Mouse (Mus musculus): Measurements from ENCODE around the gene Syde2. TPM values are rescaled to one million over a fixed set of nuclear protein-coding genes. Genes with fewer than 3 reads are reported as not detected.
"Not testable (repeated sequence)": the region's sequence is repeated elsewhere in the genome, so short reads cannot be mapped to it uniquely, and the experiment has no call there.

Syde2 gene
- polyA plus RNA-seq, 1 experiment from 2014 or later = 1.9 TPM

DNA sequence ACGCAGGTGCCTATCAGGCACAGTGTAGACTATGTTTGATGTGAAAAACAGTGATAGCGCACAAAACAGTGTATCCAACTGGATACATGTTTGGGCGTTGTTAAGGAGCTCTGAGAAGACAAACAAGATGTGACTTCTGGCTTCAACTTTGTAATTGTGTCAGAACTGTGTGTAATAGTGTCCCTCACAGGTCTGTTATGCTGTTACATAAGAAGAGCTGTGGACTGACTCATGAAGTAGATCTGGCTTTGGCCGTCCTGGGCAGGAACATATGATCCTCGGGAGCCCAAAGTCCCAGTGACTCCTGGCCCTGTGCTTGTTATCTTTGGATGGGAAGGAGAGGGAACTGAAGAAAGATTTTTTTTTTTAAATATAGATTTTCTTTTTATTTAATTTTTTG, 7.8 kb downstream of the Syde2 start:
- no peak overlapping the region for H3K4me3 ChIP-seq (replicated peaks; ENCODE audit: low read length)
- H3K9ac ChIP-seq (ENCODE audit: low read length) = no peak overlapping the region
- no peak overlapping the region for H3K4me2 ChIP-seq (ENCODE audit: low read depth, low read length)
- no peaks in the 10 kb centered on the region for H3K9me3 ChIP-seq (replicated peaks; ENCODE audit: control insufficient read depth, low read length)
- 75% methylated on average over 5 of the region's 5 CpGs for WGBS
- H3K36me3 ChIP-seq (ENCODE audit: control insufficient read depth, insufficient read depth, low read length) = no peaks in the 10 kb centered on the region
- no peaks in the 10 kb centered on the region for H3K27me3 ChIP-seq (ENCODE audit: control insufficient read depth, insufficient read depth, low read length)
- H3K27ac ChIP-seq (ENCODE audit: low read length) = no peak overlapping the region
- 0 out of 2 replicates have a peak, but pooled peaks cover 4% of the 10 kb centered on the region for H3K4me1 ChIP-seq (ENCODE audit: control insufficient read depth, insufficient read depth, low read length)
- no peak for ATAC-seq (ENCODE audit: insufficient read depth, low FRiP score)

DNA sequence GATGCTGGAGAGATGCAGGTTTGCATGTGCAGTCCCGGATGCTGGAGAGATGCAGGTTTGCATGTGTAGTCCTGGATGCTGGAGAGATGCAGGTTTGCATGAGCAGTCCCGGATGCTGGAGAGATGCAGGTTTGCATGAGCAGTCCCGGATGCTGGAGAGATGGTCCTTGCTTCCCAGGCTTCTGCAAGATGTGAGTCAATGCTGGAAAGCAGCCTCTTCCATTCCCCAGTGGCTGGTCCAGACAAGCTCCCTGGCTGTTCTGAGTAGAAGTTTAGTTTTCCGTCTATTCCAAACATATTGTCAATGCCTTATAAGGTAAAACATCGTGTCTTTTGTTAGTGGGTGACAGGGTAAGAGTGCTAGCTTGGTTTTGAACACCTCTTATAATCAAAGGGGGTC, 8.9 kb downstream of the Syde2 start:
- WGBS = 63% methylated on average over 4 of the region's 5 CpGs
- not testable (repeated sequence) for H3K9ac ChIP-seq (ENCODE audit: low read length); H3K4me1 ChIP-seq (ENCODE audit: control insufficient read depth, insufficient read depth, low read length); ATAC-seq (ENCODE audit: insufficient read depth, low FRiP score); H3K4me3 ChIP-seq (replicated peaks; ENCODE audit: low read length); H3K27me3 ChIP-seq (ENCODE audit: control insufficient read depth, insufficient read depth, low read length); H3K27ac ChIP-seq (ENCODE audit: low read length); H3K9me3 ChIP-seq (replicated peaks; ENCODE audit: control insufficient read depth, low read length); H3K4me2 ChIP-seq (ENCODE audit: low read depth, low read length); H3K36me3 ChIP-seq (ENCODE audit: control insufficient read depth, insufficient read depth, low read length)

DNA sequence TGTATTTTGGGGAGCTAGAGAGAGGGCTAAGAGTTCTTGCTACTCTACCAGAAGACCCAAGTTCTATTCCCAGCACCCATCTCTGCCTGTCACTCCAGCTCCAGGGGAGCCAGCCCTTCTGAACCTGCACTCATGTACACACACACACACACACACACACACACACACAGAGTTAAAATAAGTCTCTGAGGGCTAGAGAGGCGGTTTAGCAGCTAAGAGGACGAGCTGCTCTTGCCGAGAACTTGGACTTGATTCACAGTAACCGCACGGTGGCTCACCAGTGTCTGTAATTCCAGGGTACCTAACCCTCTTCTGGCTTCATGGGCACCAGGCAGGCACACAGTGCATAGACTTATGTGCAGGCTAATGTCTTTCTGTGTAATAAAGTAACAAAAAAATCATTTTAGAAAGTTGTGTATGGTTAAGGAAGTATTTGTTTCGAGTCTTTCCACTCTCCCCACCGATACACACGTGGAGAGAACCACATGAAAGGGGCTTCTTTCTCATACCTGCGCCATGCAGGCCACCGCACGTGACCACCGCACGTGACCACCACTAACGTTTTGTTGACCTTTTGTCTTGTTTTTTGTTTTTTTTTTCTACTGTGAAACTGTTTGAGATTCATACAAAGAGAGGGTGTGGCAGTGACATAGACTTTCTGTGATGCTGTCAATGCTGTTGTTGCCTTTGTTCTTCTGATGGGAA, 16.8 kb downstream of the Syde2 start:
- peaks cover 16% of the 10 kb centered on the region; the same call in 1 of the 2 replicates for H3K36me3 ChIP-seq (ENCODE audit: control insufficient read depth, insufficient read depth, low read length)

DNA sequence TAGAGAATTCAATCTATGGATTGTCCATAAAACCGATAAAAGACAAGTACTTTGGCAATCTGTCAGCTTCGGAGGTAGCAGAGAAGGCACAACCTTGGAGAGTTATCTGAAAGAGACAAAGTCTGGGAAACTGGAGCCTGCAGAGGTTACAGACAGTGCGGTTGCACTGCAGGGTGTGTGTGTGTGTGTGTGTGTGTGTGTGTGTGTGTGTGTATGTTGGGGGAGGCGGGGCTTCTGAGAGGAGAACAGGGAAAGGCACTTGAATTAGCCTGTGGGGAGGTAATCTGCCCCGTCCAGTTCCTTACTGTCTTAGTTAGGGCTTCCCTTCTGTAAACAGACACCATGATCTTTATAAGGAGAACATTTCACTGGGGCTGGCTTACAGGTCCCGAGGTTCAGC, 20.2 kb downstream of the Syde2 start:
- H3K27me3 ChIP-seq (ENCODE audit: control insufficient read depth, insufficient read depth, low read length) = no peaks in the 10 kb centered on the region
- no peaks in the 10 kb centered on the region for H3K9me3 ChIP-seq (replicated peaks; ENCODE audit: control insufficient read depth, low read length)
- H3K4me2 ChIP-seq (ENCODE audit: low read depth, low read length) = no peak overlapping the region
- H3K9ac ChIP-seq (ENCODE audit: low read length) = no peak overlapping the region
- peaks cover 4% of the 10 kb centered on the region for H3K4me1 ChIP-seq (ENCODE audit: control insufficient read depth, insufficient read depth, low read length)
- ATAC-seq (ENCODE audit: insufficient read depth, low FRiP score) = no peak
- H3K27ac ChIP-seq (ENCODE audit: low read length) = no peak overlapping the region
- H3K36me3 ChIP-seq (ENCODE audit: control insufficient read depth, insufficient read depth, low read length) = peaks cover 4% of the 10 kb centered on the region; the same call in 1 of the 2 replicates
- H3K4me3 ChIP-seq (replicated peaks; ENCODE audit: low read length) = no peak overlapping the region
- WGBS = 75% methylated on average over 6 of the region's 6 CpGs

More for the DNA sequence above, 16.8 kb downstream of the Syde2 start:
- ATAC-seq (ENCODE audit: insufficient read depth, low FRiP score) = no peak
- WGBS = 95% methylated on average over 14 of the region's 14 CpGs
- Histone ChIP-seq H3K4me2 (ENCODE audit: low read depth, low read length) (no peak overlapping the region), H3K4me1 (ENCODE audit: control insufficient read depth, insufficient read depth, low read length) (no peaks in the 10 kb centered on the region), H3K9me3 (replicated peaks; ENCODE audit: control insufficient read depth, low read length) (no peaks in the 10 kb centered on the region), H3K27ac (ENCODE audit: low read length) (no peak overlapping the region), H3K9ac (ENCODE audit: low read length) (no peak overlapping the region), H3K27me3 (ENCODE audit: control insufficient read depth, insufficient read depth, low read length) (no peaks in the 10 kb centered on the region), H3K4me3 (replicated peaks; ENCODE audit: low read length) (no peak overlapping the region)

DNA sequence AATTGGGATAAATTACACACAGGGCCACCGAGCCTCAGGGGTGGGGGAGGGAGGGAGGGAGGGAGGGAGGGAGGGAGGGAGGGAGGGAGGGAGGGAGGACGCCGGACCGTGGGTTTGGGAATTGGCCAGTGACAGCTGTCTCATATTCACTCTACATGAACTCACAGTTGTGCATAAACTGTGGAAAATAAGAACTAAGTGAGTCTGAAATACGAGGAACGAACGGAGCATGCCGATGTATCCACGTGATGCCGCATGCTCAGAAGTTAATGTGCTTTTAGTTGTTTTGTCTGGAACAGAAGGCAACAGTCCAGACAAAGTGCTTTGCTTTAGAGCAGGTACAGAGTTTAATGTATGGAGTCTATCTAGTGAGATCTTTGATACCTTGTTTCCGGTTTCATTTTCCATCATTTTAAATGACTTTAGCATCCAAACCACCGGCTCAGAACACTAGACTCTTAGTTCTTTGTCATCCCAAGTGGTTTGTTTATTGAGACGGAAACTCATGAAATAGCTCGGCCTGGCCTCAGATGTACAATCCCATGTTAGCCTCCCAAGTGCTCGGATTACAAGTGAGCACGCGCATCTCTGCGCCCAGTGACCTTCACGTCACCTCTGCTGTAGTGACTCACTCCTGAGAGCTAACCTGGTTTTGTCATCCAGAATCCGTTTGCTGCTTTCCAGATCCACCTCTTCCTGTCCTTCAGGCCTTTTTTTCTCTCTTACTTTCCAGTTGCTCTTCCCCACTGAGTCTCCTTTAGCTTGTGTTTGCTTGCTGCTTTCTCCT, 22.4 kb downstream of the Syde2 start:
- 37% methylated on average over 19 of the region's 20 CpGs for WGBS
- ATAC-seq (ENCODE audit: insufficient read depth, low FRiP score) = peak; percentile 74

DNA sequence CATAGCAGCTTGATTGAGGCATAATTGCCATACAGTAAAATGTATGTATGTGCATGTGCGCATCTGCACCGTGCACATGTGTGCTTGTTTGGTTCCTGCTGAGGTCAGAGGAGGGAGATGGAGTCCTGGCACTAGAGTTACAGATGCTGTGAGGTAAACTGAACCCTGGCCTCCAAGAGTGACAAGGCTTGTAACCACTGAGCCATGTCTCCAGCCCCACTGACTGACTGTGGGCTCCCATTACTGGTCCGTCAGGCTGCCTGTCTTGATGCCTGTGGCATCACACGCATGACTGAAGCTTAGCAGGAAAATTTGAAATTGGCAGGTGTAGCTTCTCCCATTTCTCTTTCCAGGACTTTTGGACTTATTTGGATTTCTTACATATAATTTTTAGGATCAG, 23.1 kb downstream of the Syde2 start:
- H3K4me2 ChIP-seq (ENCODE audit: low read depth, low read length) = 0 out of 2 replicates have a peak overlapping the region, but pooled peaks have one; percentile 35
- 86% methylated on average over 4 of the region's 4 CpGs for WGBS
- no peak for ATAC-seq (ENCODE audit: insufficient read depth, low FRiP score)

More for the DNA sequence above, 22.4 kb downstream of the Syde2 start:
- H3K4me2 ChIP-seq (ENCODE audit: low read depth, low read length) = peak overlapping the region; percentile 35; the same call in 1 of the 2 replicates
- H3K9me3 ChIP-seq (replicated peaks; ENCODE audit: control insufficient read depth, low read length) = no peaks in the 10 kb centered on the region
- peak overlapping the region; percentile 13; the same call in 1 of the 2 replicates for H3K4me3 ChIP-seq (replicated peaks; ENCODE audit: low read length)
- H3K4me1 ChIP-seq (ENCODE audit: control insufficient read depth, insufficient read depth, low read length) = peaks cover 4% of the 10 kb centered on the region
- H3K36me3 ChIP-seq (ENCODE audit: control insufficient read depth, insufficient read depth, low read length) = peaks cover 11% of the 10 kb centered on the region; the same call in 1 of the 2 replicates
- H3K27ac ChIP-seq (ENCODE audit: low read length) = peak overlapping the region; percentile 22; the same call in 1 of the 2 replicates
- H3K27me3 ChIP-seq (ENCODE audit: control insufficient read depth, insufficient read depth, low read length) = no peaks in the 10 kb centered on the region
- H3K9ac ChIP-seq (ENCODE audit: low read length) = no peak overlapping the region

DNA sequence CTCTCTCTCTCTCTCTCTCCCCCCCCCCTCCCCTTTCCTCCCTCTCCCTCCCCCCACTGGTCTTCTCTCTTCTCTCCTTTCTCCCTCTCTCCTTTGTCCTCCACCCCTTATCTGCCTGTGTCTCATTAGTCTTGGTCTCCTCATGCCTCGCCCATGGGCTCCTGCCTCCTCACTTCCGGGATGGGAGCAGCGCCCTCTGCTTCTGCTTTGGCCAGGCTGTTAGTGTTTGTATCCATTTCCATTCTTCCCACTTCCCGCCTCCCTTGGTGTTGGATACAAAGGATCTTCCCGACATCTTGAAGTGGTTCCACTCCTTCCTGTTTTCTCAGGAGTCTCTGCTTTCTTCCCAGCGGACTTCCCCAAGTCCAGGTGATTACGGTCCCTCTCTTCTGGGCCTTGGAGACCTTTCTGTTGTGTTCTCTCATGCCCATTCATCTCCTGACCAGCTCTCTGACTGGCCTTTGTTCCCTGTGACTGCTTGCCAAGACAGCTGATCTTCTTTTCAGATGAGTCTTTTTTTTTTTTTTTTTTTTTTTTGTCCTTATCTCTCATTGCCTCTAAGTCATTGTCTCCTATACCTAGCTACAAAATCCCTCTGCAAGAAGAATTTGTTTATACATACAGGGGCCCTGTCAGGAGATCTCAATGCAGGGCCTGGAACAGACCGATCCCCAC, 24.0 kb downstream of the Syde2 start:
- WGBS = 64% methylated on average over 8 of the region's 8 CpGs
- Histone ChIP-seq H3K36me3 (ENCODE audit: control insufficient read depth, insufficient read depth, low read length) (peaks cover 11% of the 10 kb centered on the region; the same call in 1 of the 2 replicates), H3K4me3 (replicated peaks; ENCODE audit: low read length) (no peak overlapping the region), H3K27ac (ENCODE audit: low read length) (no peak overlapping the region), H3K9me3 (replicated peaks; ENCODE audit: control insufficient read depth, low read length) (no peaks in the 10 kb centered on the region), H3K9ac (ENCODE audit: low read length) (no peak overlapping the region), H3K4me2 (ENCODE audit: low read depth, low read length) (no peak overlapping the region), H3K4me1 (ENCODE audit: control insufficient read depth, insufficient read depth, low read length) (peaks cover 4% of the 10 kb centered on the region), H3K27me3 (ENCODE audit: control insufficient read depth, insufficient read depth, low read length) (no peaks in the 10 kb centered on the region)
- ATAC-seq (ENCODE audit: insufficient read depth, low FRiP score) = no peak

More for the DNA sequence above, 23.1 kb downstream of the Syde2 start:
- no peak overlapping the region for H3K4me3 ChIP-seq (replicated peaks; ENCODE audit: low read length)
- peaks cover 4% of the 10 kb centered on the region for H3K4me1 ChIP-seq (ENCODE audit: control insufficient read depth, insufficient read depth, low read length)
- H3K36me3 ChIP-seq (ENCODE audit: control insufficient read depth, insufficient read depth, low read length) = peaks cover 11% of the 10 kb centered on the region; the same call in 1 of the 2 replicates
- H3K9me3 ChIP-seq (replicated peaks; ENCODE audit: control insufficient read depth, low read length) = no peaks in the 10 kb centered on the region
- H3K27me3 ChIP-seq (ENCODE audit: control insufficient read depth, insufficient read depth, low read length) = no peaks in the 10 kb centered on the region
- H3K27ac ChIP-seq (ENCODE audit: low read length) = peak overlapping the region; percentile 22; the same call in 1 of the 2 replicates
- no peak overlapping the region for H3K9ac ChIP-seq (ENCODE audit: low read length)

DNA sequence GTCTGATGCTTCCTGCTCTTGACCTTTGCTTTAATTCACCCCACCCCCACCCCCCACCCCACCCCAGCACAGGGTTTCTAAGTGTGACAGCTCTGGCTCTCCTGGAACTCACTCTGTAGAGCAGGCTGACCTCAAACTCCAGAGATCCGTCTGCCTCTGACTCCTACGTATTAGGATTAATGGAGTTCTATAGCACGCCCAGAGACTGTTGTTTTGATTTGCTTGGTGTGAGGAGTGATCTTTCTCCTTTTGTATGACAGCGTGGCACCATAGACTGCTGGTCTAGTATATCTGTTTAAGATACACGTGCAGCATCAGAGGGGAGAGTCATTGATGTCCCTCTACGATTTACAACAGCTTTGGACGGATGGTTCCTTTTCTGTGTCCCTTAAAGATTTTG, 25.8 kb downstream of the Syde2 start:
- ATAC-seq (ENCODE audit: insufficient read depth, low FRiP score) = no peak
- Histone ChIP-seq H3K36me3 (ENCODE audit: control insufficient read depth, insufficient read depth, low read length) (peaks cover 7% of the 10 kb centered on the region; the same call in 1 of the 2 replicates), H3K9me3 (replicated peaks; ENCODE audit: control insufficient read depth, low read length) (no peaks in the 10 kb centered on the region), H3K27me3 (ENCODE audit: control insufficient read depth, insufficient read depth, low read length) (no peaks in the 10 kb centered on the region), H3K4me1 (ENCODE audit: control insufficient read depth, insufficient read depth, low read length) (peaks cover 4% of the 10 kb centered on the region), H3K9ac (ENCODE audit: low read length) (no peak overlapping the region), H3K4me3 (replicated peaks; ENCODE audit: low read length) (no peak overlapping the region), H3K27ac (ENCODE audit: low read length) (no peak overlapping the region), H3K4me2 (ENCODE audit: low read depth, low read length) (no peak overlapping the region)
- WGBS = 78% methylated on average over 7 of the region's 7 CpGs

Data from stomach, embryonic 16.5 days (tissue).